Mouse (Mus musculus) gastrocnemius, adult 18-20 months (tissue): ENCODE measurements at regions not wholly inside any gene's neighbourhood (a gene's known extent, or its start where the extent isn't known, plus 50 kb on each side); places are given as distances from the start of the nearest gene placed in this dataset.

Experiments
- DNase-seq: peaks from one replicate; pipeline ENCODE4 v3.0.0; 2021; ENCODE audit warnings: low spot score

GRCm38 (mm10) chr12:25235071-25235470 lies 138.1 kb upstream of the Id2 start:
- DNase-seq = no peak

GRCm38 (mm10) chr12:25234636-25235035 lies 137.7 kb upstream of the Id2 start:
- DNase-seq = peak; percentile 51

GRCm38 (mm10) chr12:25233027-25233535 lies 136.1 kb upstream of the Id2 start:
- DNase-seq = no peak

GRCm38 (mm10) chr12:25232358-25233026 lies 135.6 kb upstream of the Id2 start:
- no peak for DNase-seq

GRCm38 (mm10) chr12:25228708-25229107 lies 131.8 kb upstream of the Id2 start:
- DNase-seq = no peak

- DNase-seq = no peak
These were observed 130.8 kb upstream of the Id2 start for GRCm38 (mm10) chr12:25227736-25228135.

GRCm38 (mm10) chr12:25224644-25225043 lies 127.7 kb upstream of the Id2 start:
- DNase-seq = no peak

- no peak for DNase-seq
These were observed 127.3 kb upstream of the Id2 start for GRCm38 (mm10) chr12:25224201-25224600.

- DNase-seq = no peak
These were observed 126.6 kb upstream of the Id2 start for GRCm38 (mm10) chr12:25223539-25223938.

- no peak for DNase-seq
These were observed 123.8 kb upstream of the Id2 start for GRCm38 (mm10) chr12:25220780-25221106.

- DNase-seq = no peak
These were observed 123.3 kb upstream of the Id2 start for GRCm38 (mm10) chr12:25220096-25220779.

GRCm38 (mm10) chr12:25219546-25219945 lies 122.6 kb upstream of the Id2 start:
- DNase-seq = no peak

- DNase-seq = no peak
These were observed 120.0 kb upstream of the Id2 start for GRCm38 (mm10) chr12:25216792-25217516.

GRCm38 (mm10) chr12:25215266-25215665 lies 118.3 kb upstream of the Id2 start:
- DNase-seq = no peak

- no peak for DNase-seq
These were observed 117.0 kb upstream of the Id2 start for GRCm38 (mm10) chr12:25213782-25214478.

GRCm38 (mm10) chr12:25211331-25211730 lies 114.4 kb upstream of the Id2 start:
- no peak for DNase-seq

GRCm38 (mm10) chr12:25210597-25210996 lies 113.7 kb upstream of the Id2 start:
- DNase-seq = no peak

- DNase-seq = no peak
These were observed 112.4 kb upstream of the Id2 start for GRCm38 (mm10) chr12:25209333-25209728.

- no peak for DNase-seq
These were observed 111.9 kb upstream of the Id2 start for GRCm38 (mm10) chr12:25208670-25209332.

GRCm38 (mm10) chr12:25203371-25204067 lies 106.6 kb upstream of the Id2 start:
- DNase-seq = no peak

GRCm38 (mm10) chr12:25200161-25200560 lies 103.2 kb upstream of the Id2 start:
- no peak for DNase-seq
